Mouse (Mus musculus) liver, embryonic 11.5 days (tissue): ENCODE results near the gene Rack1. TPM values are rescaled to one million over a fixed set of nuclear protein-coding genes. Genes with fewer than 3 reads are reported as not detected.

ENCODE experiments used
- ATAC-seq: fragments of 200-750 bp; cut with Nextera tagmentation; replicated peaks from 2 replicates; pipeline ENCODE4 v1.8.0; 2017; ENCODE audit warnings: moderate number of reproducible peaks, mild to moderate bottlenecking, moderate TSS enrichment, moderate library complexity; ENCODE audit not compliant: low FRiP score
- DNase-seq: peaks from one replicate; pipeline ENCODE4 v3.0.0-alpha.2; 2017; ENCODE audit warnings: low spot score
- H3K27ac ChIP-seq: fragments of 300-500 bp; sonication (generic); 2 replicates; pipeline ENCODE4 v1.5.1; 2014; ENCODE audit warnings: mild to moderate bottlenecking, low read depth, low read length, control low read depth
- H3K27me3 ChIP-seq: fragments of 300-500 bp; sonication (generic); replicated peaks from 2 replicates; pipeline ENCODE4 v1.6.1; 2014; ENCODE audit warnings: low read length, mixed read lengths; ENCODE audit not compliant: control insufficient read depth, insufficient read depth
- H3K36me3 ChIP-seq: fragments of 300-500 bp; sonication (generic); 2 replicates; pipeline ENCODE4 v1.6.1; 2014; ENCODE audit warnings: mild to moderate bottlenecking, low read length, moderate library complexity, mixed read lengths; ENCODE audit not compliant: control insufficient read depth, insufficient read depth
- H3K4me1 ChIP-seq: fragments of 300-500 bp; sonication (generic); replicated peaks from 2 replicates; pipeline ENCODE4 v1.6.1; 2014; ENCODE audit warnings: low read length, mixed read lengths; ENCODE audit not compliant: control insufficient read depth, insufficient read depth
- H3K4me2 ChIP-seq: fragments of 300-500 bp; sonication (generic); 2 replicates; pipeline ENCODE4 v1.6.1; 2014; ENCODE audit warnings: mild to moderate bottlenecking, control low read depth, moderate library complexity
- H3K4me3 ChIP-seq: fragments of 300-500 bp; sonication (generic); 2 replicates; pipeline ENCODE4 v1.5.1; 2014; ENCODE audit warnings: low read depth, low read length, control low read depth
- H3K9ac ChIP-seq: fragments of 300-500 bp; sonication (generic); 2 replicates; pipeline ENCODE4 v1.6.1; 2014; ENCODE audit warnings: low read depth, low read length, control low read depth
- H3K9me3 ChIP-seq: fragments of 300-500 bp; sonication (generic); 2 replicates; pipeline ENCODE4 v1.6.1; 2016; ENCODE audit warnings: low read length, inconsistent platforms, mixed read lengths; ENCODE audit not compliant: control insufficient read depth
- WGBS: fragments of 180-500 bp; shearing (Covaris S2); extraction: QIAGEN DNeasy Blood & Tissue Kit; methylation state at CpG from one replicate; pipeline ENCODE4 v1.1.7; 2014; 5-methylcytosine and 5-hydroxymethylcytosine counted together
- polyA plus RNA-seq: library from polyadenylated mRNA; unstranded; fragments of >200 nt; fragmentation: Nextera tagmentation; extraction: Ambion mirVana; gene quantifications from 2 replicates; pipeline ENCODE4 v1.2.1, GENCODE M21; 2014

Rack1 gene
- polyA plus RNA-seq, 1 experiment from 2014 or later: 1,248 TPM

DNA sequence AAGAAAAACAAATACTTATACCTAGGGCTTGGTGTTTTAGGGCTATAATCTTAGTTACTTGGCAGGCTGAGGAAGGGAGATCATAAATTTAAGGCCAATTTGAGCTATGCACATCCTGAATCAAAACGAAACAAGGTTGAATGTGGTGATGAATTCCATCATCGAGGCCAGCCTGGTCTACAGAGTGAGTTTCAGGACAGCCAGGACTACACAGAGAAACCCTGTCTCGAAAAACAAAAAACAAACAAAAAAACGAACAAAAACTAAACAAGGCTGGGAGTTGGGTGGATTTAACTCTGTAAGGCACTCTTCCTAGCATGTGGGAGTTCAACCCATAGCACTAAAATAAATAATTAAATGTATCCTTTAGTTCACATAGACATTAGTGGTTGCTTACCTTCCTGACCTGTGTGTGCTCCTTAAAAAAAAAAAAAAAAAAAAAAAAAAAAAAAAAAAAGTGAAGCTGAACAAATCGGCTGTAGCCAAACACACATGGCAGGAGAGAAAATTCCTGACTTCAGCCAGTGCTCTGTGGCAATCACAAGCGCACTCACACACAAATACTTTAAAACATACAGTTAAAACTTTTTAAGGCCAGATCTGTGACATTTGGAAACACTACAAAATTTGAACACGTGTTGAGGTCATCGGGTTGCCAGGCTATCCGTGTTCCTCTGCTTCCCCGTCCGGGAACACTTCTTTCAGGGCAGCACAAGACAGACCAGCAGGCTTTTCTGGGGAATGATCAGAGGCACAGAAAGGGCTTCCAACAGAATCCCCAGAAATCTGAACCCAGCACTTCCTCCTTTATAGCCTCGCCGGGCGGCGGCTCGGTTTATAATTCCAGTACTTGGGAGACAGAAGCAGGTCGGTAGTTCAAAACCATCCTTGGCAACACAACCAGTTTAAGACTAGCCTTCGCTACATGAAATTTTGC lies 880 bp upstream of the Rack1 start:
- Histone ChIP-seq H3K27ac (peak overlapping the region; percentile 90), H3K4me2 (peak overlapping the region; percentile 90), H3K4me3 (peak overlapping the region; percentile 84), H3K36me3 (peaks cover 33% of the 10 kb centered on the region), H3K9ac (peak overlapping the region; percentile 94), H3K27me3 (no peaks in the 10 kb centered on the region), H3K4me1 (peaks cover 32% of the 10 kb centered on the region), H3K9me3 (no peaks in the 10 kb centered on the region)
- 8% methylated on average over 18 of the region's 18 CpGs for WGBS
- no peak for ATAC-seq
- DNase-seq: peak; percentile 69

DNA sequence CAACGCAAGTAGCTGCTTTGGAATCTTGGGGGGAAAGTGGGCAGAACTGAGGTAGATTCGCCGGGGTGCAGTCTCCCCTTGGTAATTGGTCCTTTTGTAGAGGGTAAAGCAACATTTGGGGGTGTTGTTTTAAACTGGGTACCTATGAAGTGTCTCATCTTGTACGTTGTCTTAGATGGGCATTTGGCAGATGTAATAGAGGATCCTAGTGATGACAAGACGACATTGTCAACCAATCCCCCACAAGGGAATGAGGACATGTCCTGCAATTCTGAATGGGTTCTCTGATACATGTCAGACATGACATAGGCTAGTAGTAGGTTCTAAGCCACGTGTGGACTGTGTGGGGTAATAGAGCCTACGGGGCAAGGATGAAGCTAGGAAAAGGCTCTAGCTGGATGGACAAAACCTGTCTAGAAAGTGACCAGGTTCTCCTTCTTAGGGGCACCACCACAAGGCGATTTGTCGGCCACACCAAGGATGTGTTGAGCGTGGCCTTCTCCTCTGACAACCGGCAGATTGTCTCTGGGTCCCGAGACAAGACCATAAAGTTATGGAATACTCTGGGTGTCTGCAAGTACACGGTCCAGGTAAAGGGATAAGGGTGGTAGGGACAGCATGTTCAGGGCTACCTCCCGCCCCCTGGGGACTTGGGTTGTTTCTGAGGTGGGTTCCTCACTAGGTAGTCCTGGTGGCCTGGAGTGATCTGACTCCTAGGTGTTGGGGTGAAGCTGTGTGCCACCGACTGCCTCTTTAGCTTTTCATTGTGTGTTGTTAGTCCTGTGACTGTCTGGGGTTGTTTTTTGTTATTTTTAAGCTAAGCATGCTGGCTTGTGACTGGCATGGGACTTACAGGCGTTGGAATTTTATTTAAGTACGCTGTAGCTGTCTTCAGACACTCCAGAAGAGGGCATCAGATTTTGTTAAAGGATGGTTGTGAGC lies 2.0 kb downstream of the Rack1 start:
- Histone ChIP-seq H3K9me3 (no peaks in the 10 kb centered on the region), H3K4me3 (peak overlapping the region; percentile 84), H3K27me3 (no peaks in the 10 kb centered on the region), H3K4me2 (peak overlapping the region; percentile 90), H3K9ac (peak overlapping the region; percentile 94), H3K36me3 (peaks cover 49% of the 10 kb centered on the region), H3K27ac (peak overlapping the region; percentile 90), H3K4me1 (peaks cover 26% of the 10 kb centered on the region)
- WGBS: 63% methylated on average over 17 of the region's 17 CpGs
- ATAC-seq (no peak), DNase-seq (no peak)

DNA sequence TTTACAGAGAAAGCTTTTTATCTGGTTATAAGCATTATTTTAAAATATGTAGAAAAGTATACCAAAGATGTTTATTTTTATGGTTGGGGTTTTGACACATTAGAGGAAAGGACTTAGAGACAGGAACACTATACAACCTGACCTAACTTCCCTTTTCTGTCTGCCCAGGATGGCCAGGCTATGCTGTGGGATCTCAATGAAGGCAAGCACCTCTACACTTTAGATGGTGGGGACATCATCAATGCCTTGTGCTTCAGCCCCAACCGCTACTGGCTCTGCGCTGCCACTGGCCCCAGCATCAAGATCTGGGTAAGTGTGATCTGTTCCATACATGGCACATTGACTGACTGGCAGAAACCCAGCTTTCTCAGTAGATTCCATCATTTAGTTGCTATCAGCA lies 3.9 kb downstream of the Rack1 start:
- no peak for ATAC-seq
- peak overlapping the region; percentile 27; the same call in 1 of the 2 replicates for H3K27ac ChIP-seq
- peaks cover 16% of the 10 kb centered on the region for H3K4me1 ChIP-seq
- H3K4me2 ChIP-seq: no peak overlapping the region; the same call in 1 of the 2 replicates
- H3K36me3 ChIP-seq: peaks cover 59% of the 10 kb centered on the region
- no peaks in the 10 kb centered on the region for H3K9me3 ChIP-seq
- H3K4me3 ChIP-seq: peak overlapping the region; percentile 8; the same call in 1 of the 2 replicates
- H3K9ac ChIP-seq: peak overlapping the region; percentile 41; the same call in 1 of the 2 replicates
- 93% methylated on average over 2 of the region's 2 CpGs for WGBS
- DNase-seq: no peak
- H3K27me3 ChIP-seq: no peaks in the 10 kb centered on the region

DNA sequence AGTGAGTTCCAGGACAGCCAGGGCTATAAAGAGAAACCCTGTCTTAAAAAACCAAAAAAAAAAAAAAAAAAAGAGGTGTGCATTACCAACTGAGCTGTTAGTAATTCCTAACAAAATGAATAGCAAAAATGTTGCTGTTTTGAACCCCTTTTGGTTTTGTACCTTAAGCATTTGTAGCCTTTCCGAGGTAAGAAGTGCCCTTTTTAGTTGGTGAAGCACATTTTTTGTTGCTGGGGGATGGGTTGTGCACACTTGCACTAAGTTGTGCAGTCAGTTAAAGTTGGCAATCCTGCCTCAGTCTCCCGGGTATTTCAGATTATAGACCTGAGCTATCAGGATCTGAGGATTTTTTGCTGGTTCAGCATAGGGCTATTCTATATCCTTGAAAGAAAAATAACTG lies 4.8 kb downstream of the Rack1 start:
- H3K4me1 ChIP-seq: peaks cover 16% of the 10 kb centered on the region
- ATAC-seq (no peak), DNase-seq (no peak)
- H3K27ac ChIP-seq: no peak overlapping the region
- H3K9ac ChIP-seq: no peak overlapping the region
- H3K36me3 ChIP-seq: peaks cover 60% of the 10 kb centered on the region
- WGBS: 76% methylated on average over 2 of the region's 2 CpGs
- no peaks in the 10 kb centered on the region for H3K27me3 ChIP-seq
- no peak overlapping the region for H3K4me3 ChIP-seq
- no peak overlapping the region for H3K4me2 ChIP-seq
- H3K9me3 ChIP-seq: no peaks in the 10 kb centered on the region

DNA sequence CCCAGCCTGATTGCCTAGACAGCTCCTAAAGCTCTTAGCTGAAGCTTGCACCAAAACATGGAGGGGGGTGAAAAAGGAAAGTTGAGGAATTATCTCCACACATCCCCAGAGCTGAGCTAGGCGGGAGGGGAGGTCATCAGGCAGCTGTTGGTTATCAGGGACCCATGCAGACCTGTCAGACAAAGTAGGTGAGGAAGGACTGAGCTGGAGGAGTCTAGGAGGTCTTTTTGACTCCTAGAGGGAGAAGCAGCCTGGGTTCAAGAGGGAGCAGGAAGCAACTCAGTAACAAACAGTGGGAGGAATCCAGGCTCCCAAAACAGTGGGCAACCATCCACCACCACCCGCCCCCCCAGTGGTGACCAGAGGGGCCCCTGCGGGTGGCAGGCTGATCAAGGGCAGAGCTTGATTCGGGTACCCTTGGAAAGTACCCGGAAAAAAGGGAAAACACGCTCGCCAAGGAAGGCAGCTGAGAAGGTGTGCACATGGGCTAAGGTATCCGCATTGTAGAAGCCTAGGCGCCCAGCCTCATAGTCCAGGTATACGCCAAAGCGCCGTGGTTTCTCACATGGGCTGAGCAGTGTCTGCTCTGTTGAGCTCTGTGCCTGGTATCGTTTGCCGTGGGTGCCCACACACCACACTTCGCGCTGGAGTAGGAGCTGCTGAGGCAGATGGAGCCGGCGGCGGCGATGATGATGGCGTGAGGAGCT lies 6.9 kb downstream of the Rack1 start:
- H3K4me1 ChIP-seq: peaks cover 9% of the 10 kb centered on the region
- 51% methylated on average over 21 of the region's 21 CpGs for WGBS
- no peaks in the 10 kb centered on the region for H3K9me3 ChIP-seq
- no peak overlapping the region for H3K4me2 ChIP-seq
- H3K4me3 ChIP-seq: no peak overlapping the region
- peaks cover 62% of the 10 kb centered on the region for H3K36me3 ChIP-seq
- no peak overlapping the region for H3K9ac ChIP-seq
- H3K27me3 ChIP-seq: no peaks in the 10 kb centered on the region
- peak overlapping the region; percentile 34 for H3K27ac ChIP-seq
- ATAC-seq: peak; percentile 71
- peak; percentile 75 for DNase-seq

DNA sequence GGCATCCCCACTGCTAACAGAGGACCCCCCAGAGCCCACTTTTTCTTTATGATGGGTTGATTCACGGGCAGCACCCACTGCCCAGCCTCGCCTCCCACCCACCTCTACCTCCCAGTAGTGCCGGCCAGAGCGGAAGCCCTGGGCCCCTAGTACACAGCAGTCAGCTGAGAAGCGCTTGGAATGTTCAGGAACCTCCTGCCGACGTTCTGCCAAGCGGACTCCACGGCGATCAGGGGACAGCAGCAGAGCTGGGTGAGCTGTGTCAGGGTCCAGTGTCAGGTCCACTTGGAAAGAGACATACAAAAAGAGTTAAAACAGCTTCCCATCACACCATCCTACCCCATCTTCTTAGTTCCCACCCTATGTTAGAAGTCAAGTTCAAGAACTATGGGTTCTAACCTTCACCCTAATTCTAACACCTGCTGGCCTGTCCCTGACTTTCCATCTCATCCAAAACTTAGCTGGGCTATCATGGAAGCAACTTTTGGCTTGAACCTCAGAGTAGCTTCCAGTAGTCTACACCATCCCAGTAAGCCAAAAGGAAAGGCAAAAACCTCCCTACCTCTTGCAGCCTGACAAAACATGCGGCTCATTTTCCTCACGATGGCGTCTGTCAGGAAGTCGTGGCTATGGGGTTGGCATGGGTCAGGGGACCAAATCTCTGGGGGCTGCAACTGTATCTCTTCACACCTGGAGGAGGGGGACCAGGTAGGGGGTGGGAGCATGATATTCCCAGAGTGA lies 7.6 kb downstream of the Rack1 start:
- Histone ChIP-seq H3K4me2 (no peak overlapping the region), H3K9ac (no peak overlapping the region), H3K4me3 (no peak overlapping the region), H3K27ac (peak overlapping the region; percentile 34; the same call in 1 of the 2 replicates), H3K36me3 (peaks cover 60% of the 10 kb centered on the region), H3K27me3 (no peaks in the 10 kb centered on the region), H3K9me3 (no peaks in the 10 kb centered on the region), H3K4me1 (0 out of 2 replicates have a peak, but pooled peaks cover 4% of the 10 kb centered on the region)
- ATAC-seq: peak; percentile 45
- WGBS: 56% methylated on average over 14 of the region's 14 CpGs
- DNase-seq: no peak

DNA sequence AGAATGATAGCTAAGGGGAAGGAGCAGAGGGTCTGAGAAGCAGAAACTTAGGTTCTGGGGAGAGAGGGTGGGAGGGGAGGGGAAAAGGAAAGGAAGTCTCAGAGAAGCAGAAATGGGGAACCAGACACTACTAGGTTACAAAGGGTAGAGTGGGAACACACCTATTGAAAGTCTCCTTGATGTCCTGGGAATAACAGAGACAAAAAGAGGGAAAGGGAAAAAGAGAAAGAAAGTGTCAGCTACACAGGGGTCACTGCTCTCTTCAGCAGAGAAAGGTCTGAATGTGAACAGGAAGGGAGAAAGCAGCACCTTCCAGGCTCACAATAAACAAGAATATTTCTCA lies 8.1 kb downstream of the Rack1 start:
- Histone ChIP-seq H3K27me3 (no peaks in the 10 kb centered on the region), H3K9me3 (no peaks in the 10 kb centered on the region), H3K4me2 (no peak overlapping the region), H3K4me1 (no peaks in the 10 kb centered on the region), H3K9ac (no peak overlapping the region), H3K36me3 (peaks cover 57% of the 10 kb centered on the region), H3K27ac (no peak overlapping the region), H3K4me3 (no peak overlapping the region)
- DNase-seq: no peak
- no peak for ATAC-seq
